Mouse (Mus musculus) kidney, postnatal 0 days (tissue): Measurements from ENCODE around the gene Fam45a. TPM values are rescaled to one million over a fixed set of nuclear protein-coding genes. Genes with fewer than 3 reads are reported as not detected.

Experiments used
- ATAC-seq: fragments of 200-750 bp; cut with Nextera tagmentation; replicated peaks from 2 replicates; pipeline ENCODE4 v1.8.0; 2017; ENCODE audit warnings: low read depth, moderate number of reproducible peaks, moderate TSS enrichment, moderate library complexity; ENCODE audit not compliant: low FRiP score
- DNase-seq: peaks from one replicate; pipeline ENCODE4 v3.0.0-alpha.2; 2016; ENCODE audit warnings: low spot score
- H3K27ac ChIP-seq: fragments of 300-500 bp; sonication (generic); 2 replicates; pipeline ENCODE4 v1.5.1; 2014; ENCODE audit warnings: mild to moderate bottlenecking
- H3K27me3 ChIP-seq: fragments of 300-500 bp; sonication (generic); 2 replicates; pipeline ENCODE4 v1.6.1; 2014; ENCODE audit warnings: low read length, mixed read lengths; ENCODE audit not compliant: insufficient read depth
- H3K36me3 ChIP-seq: fragments of 300-500 bp; sonication (generic); 2 replicates; pipeline ENCODE4 v1.6.1; 2014; ENCODE audit warnings: low read length, mixed read lengths; ENCODE audit not compliant: insufficient read depth
- H3K4me1 ChIP-seq: fragments of 300-500 bp; sonication (generic); replicated peaks from 2 replicates; pipeline ENCODE4 v1.6.1; 2014; ENCODE audit warnings: antibody characterized with exemption, low read length, mixed read lengths; ENCODE audit not compliant: insufficient read depth
- H3K4me2 ChIP-seq: fragments of 300-500 bp; sonication (generic); 2 replicates; pipeline ENCODE4 v1.6.1; 2014; ENCODE audit warnings: mild to moderate bottlenecking, low read length, moderate library complexity, mixed read lengths
- H3K4me3 ChIP-seq: fragments of 300-500 bp; sonication (generic); replicated peaks from 2 replicates; pipeline ENCODE4 v1.5.1; 2014; ENCODE audit warnings: low read depth, low read length
- H3K9ac ChIP-seq: fragments of 300-500 bp; sonication (generic); 2 replicates; pipeline ENCODE4 v1.6.1; 2014; ENCODE audit warnings: low read depth, low read length
- H3K9me3 ChIP-seq: fragments of 300-500 bp; sonication (generic); replicated peaks from 2 replicates; pipeline ENCODE4 v1.6.1; 2016; ENCODE audit warnings: low read length, inconsistent platforms, mixed read lengths
- CTCF ChIP-seq: IDR thresholded peaks from 2 replicates; pipeline ENCODE4 v1.5.1; 2016; ENCODE audit warnings: antibody characterized with exemption, low read depth, mild to moderate bottlenecking, moderate library complexity
- WGBS: fragments of 180-500 bp; shearing (Covaris S2); extraction: QIAGEN DNeasy Blood & Tissue Kit; methylation state at CpG from one replicate; pipeline ENCODE4 v1.1.7; 2014; 5-methylcytosine and 5-hydroxymethylcytosine counted together
- polyA plus RNA-seq: library from polyadenylated mRNA; unstranded; fragments of >200 nt; fragmentation: Nextera tagmentation; extraction: Ambion mirVana; gene quantifications from 2 replicates; pipeline ENCODE4 v1.2.1, GENCODE M21; 2015

Gene Fam45a
- polyA plus RNA-seq, result 26.5 and 29.1 TPM in 2 replicates

GRCm38 (mm10) chr19:60811098-60812035 lies at the start of gene Fam45a:
Fam45a (plus strand) TSS chr19:60811585.
- no peaks in the 10 kb centered on the region for H3K27me3 ChIP-seq
- ATAC-seq, result peak; percentile 100
- H3K4me3 ChIP-seq, result peak within 1 kb of the TSS; percentile 70
- H3K4me1 ChIP-seq, result peaks cover 3% of the 10 kb centered on the region; the same call in 1 of the 2 replicates
- TF ChIP-seq CTCF, result peak; percentile 86
- peak within 1 kb of the TSS; percentile 80 for H3K9ac ChIP-seq
- 2% methylated on average over 40 of the region's 45 CpGs for WGBS
- peak; percentile 98 for DNase-seq
- H3K36me3 ChIP-seq, result 0 out of 2 replicates have a peak, but pooled peaks cover 5% of the 10 kb centered on the region
- no peaks in the 10 kb centered on the region for H3K9me3 ChIP-seq
- H3K27ac ChIP-seq, result peak within 1 kb of the TSS; percentile 81
- H3K4me2 ChIP-seq, result peak within 1 kb of the TSS; percentile 80

- Histone ChIP-seq H3K27ac (no peak overlapping the region), H3K4me3 (no peak overlapping the region), H3K4me1 (no peaks in the 10 kb centered on the region), H3K36me3 (peaks cover 68% of the 10 kb centered on the region), H3K27me3 (no peaks in the 10 kb centered on the region), H3K4me2 (no peak overlapping the region), H3K9ac (no peak overlapping the region), H3K9me3 (no peaks in the 10 kb centered on the region)
- ATAC-seq (no peak), DNase-seq (no peak)
- 86% methylated on average over 6 of the region's 6 CpGs for WGBS
- no peak for TF ChIP-seq CTCF
These were observed 38.0 kb upstream of the Fam45a start for GRCm38 (mm10) chr19:60773366-60773765.

GRCm38 (mm10) chr19:60782034-60782433 lies 29.4 kb upstream of the Fam45a start:
- no peak overlapping the region for H3K4me2 ChIP-seq
- no peaks in the 10 kb centered on the region; the same call in 1 of the 2 replicates for H3K4me1 ChIP-seq
- H3K36me3 ChIP-seq, result peaks cover 24% of the 10 kb centered on the region; the same call in 1 of the 2 replicates
- no peak for ATAC-seq
- H3K4me3 ChIP-seq, result no peak overlapping the region
- H3K9ac ChIP-seq, result no peak overlapping the region
- H3K27ac ChIP-seq, result no peak overlapping the region
- TF ChIP-seq CTCF, result no peak
- H3K9me3 ChIP-seq, result no peaks in the 10 kb centered on the region
- 77% methylated on average over 3 of the region's 3 CpGs for WGBS
- no peak for DNase-seq
- H3K27me3 ChIP-seq, result no peaks in the 10 kb centered on the region

GRCm38 (mm10) chr19:60784712-60785111 lies 26.7 kb upstream of the Fam45a start:
- Histone ChIP-seq H3K4me3 (no peak overlapping the region), H3K4me2 (no peak overlapping the region), H3K27me3 (no peaks in the 10 kb centered on the region), H3K9me3 (no peaks in the 10 kb centered on the region), H3K36me3 (peaks cover 7% of the 10 kb centered on the region; the same call in 1 of the 2 replicates), H3K4me1 (no peaks in the 10 kb centered on the region; the same call in 1 of the 2 replicates), H3K9ac (no peak overlapping the region), H3K27ac (no peak overlapping the region)
- TF ChIP-seq CTCF, result no peak
- no peak for ATAC-seq
- no peak for DNase-seq
- 34% methylated on average over 1 of the region's 1 CpGs for WGBS

GRCm38 (mm10) chr19:60787465-60788150 lies 23.8 kb upstream of the Fam45a start:
- no peaks in the 10 kb centered on the region for H3K36me3 ChIP-seq
- TF ChIP-seq CTCF, result no peak
- no peak overlapping the region for H3K9ac ChIP-seq
- WGBS, result 5% methylated on average over 2 of the region's 2 CpGs
- H3K9me3 ChIP-seq, result no peaks in the 10 kb centered on the region
- no peaks in the 10 kb centered on the region; the same call in 1 of the 2 replicates for H3K4me1 ChIP-seq
- no peak overlapping the region for H3K4me3 ChIP-seq
- ATAC-seq (no peak), DNase-seq (no peak)
- no peak overlapping the region for H3K27ac ChIP-seq
- H3K27me3 ChIP-seq, result no peaks in the 10 kb centered on the region
- H3K4me2 ChIP-seq, result peak overlapping the region; percentile 75
